Mouse (Mus musculus) spleen, adult 2 months (tissue): Measurements from ENCODE around the gene Mrpl58.

Experiments
- CTCF ChIP-seq: fragments of 200-500 bp; IDR thresholded peaks from 2 replicates; pipeline ENCODE4 v1.5.1; 2011; ENCODE audit warnings: mild to moderate bottlenecking, inconsistent platforms; ENCODE audit not compliant: insufficient read depth, insufficient read length, insufficient replicate concordance; ENCODE audit errors: extremely low read depth
- POLR2A ChIP-seq: fragments of 200-500 bp; IDR thresholded peaks from 2 replicates; pipeline ENCODE4 v1.6.1; 2011; ENCODE audit warnings: low read depth, low read length, inconsistent platforms

DNA sequence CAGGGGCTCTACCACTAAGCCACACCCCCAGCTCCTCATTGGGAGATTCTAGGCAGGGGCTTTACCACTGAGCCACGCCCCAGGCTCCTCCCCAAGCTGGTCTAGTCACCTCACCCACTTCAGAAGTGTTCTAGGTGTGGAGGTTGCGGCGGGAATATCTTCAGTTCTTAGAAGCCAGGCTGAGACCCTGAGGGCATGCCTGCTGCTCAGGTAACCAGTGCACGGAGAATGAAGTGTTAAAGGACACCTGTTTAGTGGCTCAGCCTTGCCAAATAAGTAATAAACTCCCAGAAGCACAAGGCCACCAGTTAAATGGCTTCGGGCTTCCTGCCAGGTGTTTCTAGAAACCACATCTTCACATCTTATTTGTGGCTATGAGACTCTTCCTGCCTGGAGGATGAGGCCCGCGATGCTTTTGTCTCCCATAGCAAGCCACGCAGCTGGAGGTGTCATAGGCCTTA lies 48.3 kb downstream of the Mrpl58 start:
- no peak for TF ChIP-seq CTCF
- TF ChIP-seq POLR2A, result no peak
